Mouse (Mus musculus): ENCODE measurements around the gene Serinc5.
"Not testable (repeated sequence)": the region's sequence is repeated elsewhere in the genome, so short reads cannot be mapped to it uniquely, and the experiment has no call there.

The Serinc5 gene

DNA sequence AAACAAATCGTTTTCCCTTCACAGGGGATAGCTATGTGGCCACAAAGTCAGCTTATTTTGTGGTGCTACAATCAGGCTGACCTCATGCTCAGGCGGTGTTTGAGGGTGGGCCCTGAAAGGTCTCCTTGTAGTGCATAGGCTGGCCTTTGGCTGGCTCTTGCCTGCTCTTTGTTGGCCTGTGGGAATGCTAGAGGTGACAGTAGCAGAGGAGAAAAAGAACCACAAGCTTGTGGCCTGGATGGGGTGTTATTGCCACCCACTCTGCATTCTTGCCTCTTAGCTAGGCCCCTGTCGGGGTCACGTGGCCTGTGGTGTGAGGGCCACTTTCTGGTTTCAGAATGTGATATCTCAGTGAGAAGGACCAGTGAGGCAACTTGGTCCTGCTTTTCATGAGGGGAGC is 54.1 kb downstream of the Serinc5 start:
- no peak for DNase-seq (ENCODE audit: low spot score)

- DNase-seq (ENCODE audit: low spot score) = no peak
Measured at GRCm38 (mm10) chr13:92668214-92668985, 57.5 kb downstream of the Serinc5 start.

GRCm38 (mm10) chr13:92671727-92672126 is 60.8 kb downstream of the Serinc5 start:
- DNase-seq (ENCODE audit: low spot score) = no peak

- DNase-seq (ENCODE audit: low spot score) = no peak
Measured at GRCm38 (mm10) chr13:92674676-92675075, 63.8 kb downstream of the Serinc5 start.

GRCm38 (mm10) chr13:92675308-92675707 is 64.4 kb downstream of the Serinc5 start:
- no peak for DNase-seq (ENCODE audit: low spot score)

GRCm38 (mm10) chr13:92675897-92676584 is 65.2 kb downstream of the Serinc5 start:
- DNase-seq (ENCODE audit: low spot score) = no peak

- no peak for DNase-seq (ENCODE audit: low spot score)
Measured at GRCm38 (mm10) chr13:92677656-92678055, 66.8 kb downstream of the Serinc5 start.

DNA sequence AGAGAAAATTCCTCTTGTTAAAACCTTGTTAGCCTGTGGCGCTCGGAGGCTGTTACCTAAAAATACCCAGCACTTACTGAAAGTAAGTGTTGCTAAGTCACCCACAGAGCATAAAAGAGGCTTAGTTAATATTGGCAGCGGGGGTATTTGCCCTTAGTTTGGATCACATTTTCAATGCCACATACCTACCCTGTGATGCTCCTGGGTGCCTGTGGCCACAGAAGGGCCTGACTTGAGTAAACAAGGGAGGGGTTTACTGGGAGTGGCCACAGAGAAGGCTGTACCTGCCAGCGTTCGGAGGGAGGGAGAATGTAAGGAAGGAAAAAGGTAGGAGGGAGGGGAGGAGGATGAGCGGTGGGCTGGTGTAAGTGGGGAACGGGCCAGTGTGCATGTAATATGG is 68.8 kb downstream of the Serinc5 start:
- DNase-seq (ENCODE audit: low spot score) = no peak

DNA sequence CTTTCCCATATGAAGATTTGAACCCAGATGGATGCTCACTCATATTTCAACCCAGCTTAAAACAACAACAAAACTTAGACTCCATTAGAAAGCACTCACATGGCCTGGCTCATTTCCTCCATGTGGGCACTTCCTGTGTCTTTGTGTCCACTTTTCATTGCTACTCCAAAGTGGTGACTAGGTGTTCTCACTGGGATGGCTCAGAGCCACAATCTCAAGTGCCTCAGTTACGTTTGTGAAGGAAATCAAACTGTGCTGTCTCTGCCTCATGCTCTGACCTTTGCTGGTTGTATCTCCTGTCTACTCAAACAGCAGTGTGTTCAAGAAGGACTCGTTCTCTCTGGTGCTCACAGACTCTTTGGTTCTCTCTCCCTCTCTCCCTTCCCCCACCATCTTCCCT is 70.7 kb downstream of the Serinc5 start:
- no peak for DNase-seq (ENCODE audit: low spot score)

GRCm38 (mm10) chr13:92682833-92683232 is 71.9 kb downstream of the Serinc5 start:
- DNase-seq (ENCODE audit: low spot score) = no peak

DNA sequence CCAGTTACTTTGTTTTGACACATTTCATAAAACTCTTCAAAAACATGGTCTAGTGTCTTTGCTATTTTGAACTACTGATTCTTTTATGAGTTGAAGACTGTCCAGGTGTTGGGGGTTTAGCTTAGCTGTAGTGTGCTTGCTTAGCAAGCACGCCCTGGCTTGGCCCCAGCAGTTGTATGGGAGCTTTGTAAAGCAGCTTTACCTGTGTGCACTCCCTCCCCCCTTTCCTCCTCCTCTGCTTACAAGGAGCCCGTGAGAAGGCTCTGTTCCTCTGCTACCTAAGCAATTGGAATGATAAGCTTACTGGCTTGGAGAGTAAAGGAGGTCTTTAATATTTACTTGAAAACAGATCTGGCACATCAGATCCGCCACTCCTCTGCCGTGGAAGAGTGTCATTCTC is 72.6 kb downstream of the Serinc5 start:
- DNase-seq (ENCODE audit: low spot score) = no peak

- no peak for DNase-seq (ENCODE audit: low spot score)
Measured at GRCm38 (mm10) chr13:92684310-92684709, 73.4 kb downstream of the Serinc5 start.

DNA sequence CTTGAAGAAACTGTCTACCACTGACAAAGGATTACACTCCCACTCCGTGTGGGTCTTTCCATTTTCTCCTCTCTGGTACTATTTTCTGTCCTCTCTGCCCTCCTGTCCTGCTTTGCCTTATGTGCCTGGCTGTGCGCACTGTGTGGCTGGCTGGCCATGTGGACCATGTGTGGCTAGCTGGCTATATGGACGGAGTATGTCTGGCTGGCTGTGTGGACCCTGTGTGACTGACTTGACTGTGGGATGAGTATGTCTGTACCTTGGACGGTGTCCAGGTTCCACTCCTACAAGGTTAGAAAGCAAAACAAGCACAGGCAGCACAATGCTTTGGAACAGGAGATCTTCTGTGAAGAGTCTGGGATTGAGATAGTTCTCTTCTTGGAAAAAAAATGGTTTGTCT is 74.4 kb downstream of the Serinc5 start:
- DNase-seq (ENCODE audit: low spot score) = no peak

- DNase-seq (ENCODE audit: low spot score) = not testable (repeated sequence)
Measured at GRCm38 (mm10) chr13:92687151-92687550, 76.3 kb downstream of the Serinc5 start.

GRCm38 (mm10) chr13:92689061-92689460 is 78.2 kb downstream of the Serinc5 start:
- no peak for DNase-seq (ENCODE audit: low spot score)

- no peak for DNase-seq (ENCODE audit: low spot score)
Measured at GRCm38 (mm10) chr13:92693866-92694550, 83.1 kb downstream of the Serinc5 start.

DNA sequence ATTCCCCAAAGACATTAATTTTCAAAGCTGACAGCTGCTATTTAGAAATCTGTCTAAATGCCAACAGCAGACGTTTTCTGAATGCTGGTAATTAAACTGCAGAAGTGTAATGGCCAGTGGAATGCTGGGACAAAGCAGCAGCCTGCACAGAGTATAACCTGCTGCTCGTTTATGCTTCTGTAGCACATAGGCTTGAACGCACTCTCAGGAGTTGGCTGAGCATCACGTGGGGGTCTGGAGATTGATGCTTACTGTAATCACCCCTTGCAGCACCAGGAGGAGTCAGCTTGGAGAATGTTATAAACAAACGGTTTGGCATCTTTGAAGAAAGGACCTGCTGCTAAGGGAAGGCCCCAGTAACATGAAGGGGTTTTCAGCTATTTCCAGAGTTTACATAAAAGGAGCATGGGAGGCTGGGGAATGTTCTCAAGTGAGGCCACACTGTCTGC is 85.6 kb downstream of the Serinc5 start:
- no peak for DNase-seq (ENCODE audit: low spot score)

GRCm38 (mm10) chr13:92697141-92697540 is 86.2 kb downstream of the Serinc5 start:
- DNase-seq (ENCODE audit: low spot score) = no peak

GRCm38 (mm10) chr13:92698781-92699180 is 87.9 kb downstream of the Serinc5 start:
- DNase-seq (ENCODE audit: low spot score) = no peak

DNA sequence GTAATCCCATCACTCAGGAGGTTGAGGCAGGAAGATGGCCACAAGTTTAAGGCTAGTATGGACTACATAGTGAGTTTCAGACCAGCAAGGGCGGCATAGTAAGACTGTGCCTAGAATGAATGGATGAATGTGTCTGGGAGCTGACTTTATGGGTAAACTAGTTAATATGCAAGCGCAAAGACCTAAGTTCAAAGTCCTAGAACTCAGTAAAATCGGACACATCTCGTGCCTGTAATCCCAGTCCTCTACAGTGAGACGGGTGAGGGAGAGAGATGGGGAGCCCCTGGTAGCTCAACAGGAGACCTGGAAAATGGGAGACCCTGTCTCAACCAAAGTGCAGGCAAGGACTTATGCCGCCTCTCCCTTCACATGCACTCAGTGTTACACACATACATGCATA is 88.5 kb downstream of the Serinc5 start:
- DNase-seq (ENCODE audit: low spot score) = no peak

DNA sequence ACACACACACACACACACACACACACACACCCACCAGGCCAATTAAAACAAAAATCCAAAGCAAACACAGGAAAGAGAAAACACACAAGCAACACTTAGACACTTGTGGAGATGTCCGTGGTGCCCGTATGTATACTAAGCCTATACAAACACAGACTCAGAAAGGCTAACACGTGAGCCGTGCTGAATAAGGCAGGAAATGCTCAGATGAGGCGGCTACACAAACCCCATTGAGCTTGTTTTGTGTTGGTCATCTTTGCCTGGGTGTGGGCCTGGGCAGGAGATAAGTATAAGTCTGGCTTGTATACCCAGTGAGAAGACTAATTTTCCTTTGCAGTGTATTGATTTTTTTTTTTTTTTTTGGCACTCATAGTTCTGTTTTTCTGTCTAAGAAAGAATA is 91.1 kb downstream of the Serinc5 start:
- DNase-seq (ENCODE audit: low spot score) = no peak

DNA sequence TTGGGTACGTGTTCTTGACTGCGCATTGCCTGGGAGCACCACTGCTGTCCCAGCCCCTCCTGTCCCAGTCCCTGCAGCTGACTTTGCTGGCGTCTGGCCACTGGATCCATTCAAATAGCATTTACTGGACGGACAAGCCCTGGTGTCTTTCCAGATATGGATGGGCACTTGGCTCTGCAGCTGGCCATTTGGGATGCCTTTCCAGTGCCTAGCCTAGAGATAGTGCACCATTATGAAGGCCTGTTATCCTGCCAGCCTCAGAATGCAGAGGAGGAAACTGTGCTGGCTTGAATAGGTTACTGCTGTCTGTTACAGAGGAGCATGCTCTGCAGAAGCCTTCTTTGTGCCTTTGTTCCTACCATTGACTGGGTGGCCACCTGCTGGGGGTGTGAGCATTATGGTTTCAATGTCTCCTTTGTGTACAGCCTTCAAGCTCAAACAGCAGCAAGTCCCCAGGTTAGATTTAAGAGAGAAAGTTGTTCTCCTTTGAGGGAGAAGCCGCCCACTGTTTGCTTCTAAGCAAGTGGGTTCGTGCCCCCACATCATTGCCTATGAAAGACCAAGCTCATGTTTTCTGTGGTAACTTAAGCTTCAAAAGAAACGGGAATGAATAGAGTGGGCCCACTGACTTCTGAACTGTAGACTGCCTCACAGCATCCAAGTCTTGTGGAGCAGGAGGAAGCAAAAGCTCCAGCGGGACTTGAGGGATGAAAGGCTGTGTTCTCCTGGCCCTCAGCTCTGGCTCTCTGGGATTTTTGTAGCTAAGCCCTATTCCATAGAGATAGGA is 92.5 kb downstream of the Serinc5 start:
- peak; percentile 76 for DNase-seq (ENCODE audit: low spot score)
